Mouse (Mus musculus): ENCODE data around the gene Adpgk. TPM values are rescaled to one million over a fixed set of nuclear protein-coding genes. Genes with fewer than 3 reads are reported as not detected.

The Adpgk gene
- total RNA-seq (2021): 10 to 100 TPM; 16.2 to 16.3 TPM
- long read RNA-seq, experiment 1, transcript Adpgk-201 (7 exons, 2,464 nt): major isoform, 11 of 22 reads
- long read RNA-seq, experiment 1, partial matches to known transcripts: 1 of 22 reads
- long read RNA-seq, experiment 1, other reads (novel, unspliced or antisense): 6 of 22 reads
- long read RNA-seq, experiment 2, full-length matches to known transcripts: 12 of 16 reads
- long read RNA-seq, experiment 2, partial matches to known transcripts: 2 of 16 reads
- long read RNA-seq, experiment 2, other reads (novel, unspliced or antisense): 2 of 16 reads

GRCm38 (mm10) chr9:59290957-59291687, at the start of gene Adpgk:
Gene Adpgk, plus strand, starts transcription at chr9:59291558.
- DNase-seq (ENCODE audit: extremely low spot score in 1 of 2, low spot score in 2 of 2): peak; percentile 99
- intact Hi-C loops (cut with DNase I): loop anchor here (1.0 kb wide), 1 partner anchor 195 kb away; the partner anchor contains the start of gene Arih1
- H3K4me3 ChIP-seq: peak within 1 kb of the TSS; percentile 64
- TF ChIP-seq CTCF (IDR thresholded peaks at IDR 0.05): peak; percentile 45
- H3K27ac ChIP-seq: peak within 1 kb of the TSS; percentile 86

- no peak overlapping the region for H3K4me3 ChIP-seq
- intact Hi-C loops (cut with DNase I): no loop called here
- TF ChIP-seq CTCF (IDR thresholded peaks at IDR 0.05): no peak
- no peak overlapping the region for H3K27ac ChIP-seq
- no peak for DNase-seq (ENCODE audit: extremely low spot score in 1 of 2, low spot score in 2 of 2)
These were observed 46.2 kb upstream of the Adpgk start for GRCm38 (mm10) chr9:59245181-59245580.

- Histone ChIP-seq H3K27ac (no peak overlapping the region), H3K4me3 (no peak overlapping the region)
- no peak for TF ChIP-seq CTCF (IDR thresholded peaks at IDR 0.05)
- intact Hi-C loops (cut with DNase I): no loop called here
- no peak for DNase-seq (ENCODE audit: extremely low spot score in 1 of 2, low spot score in 2 of 2)
These were observed 44.8 kb upstream of the Adpgk start for GRCm38 (mm10) chr9:59246456-59247029.

GRCm38 (mm10) chr9:59249359-59249758, 42.0 kb upstream of the Adpgk start:
- intact Hi-C loops (cut with DNase I): no loop called here
- H3K27ac ChIP-seq: no peak overlapping the region
- peak; percentile 28 for TF ChIP-seq CTCF (IDR thresholded peaks at IDR 0.05)

GRCm38 (mm10) chr9:59250272-59250671, 41.1 kb upstream of the Adpgk start:
- Histone ChIP-seq H3K27ac (no peak overlapping the region), H3K4me3 (no peak overlapping the region)
- intact Hi-C loops (cut with DNase I): no loop called here
- DNase-seq (ENCODE audit: extremely low spot score in 1 of 2, low spot score in 2 of 2): no peak
- TF ChIP-seq CTCF (IDR thresholded peaks at IDR 0.05): peak; percentile 36

More at GRCm38 (mm10) chr9:59249359-59249758, 42.0 kb upstream of the Adpgk start:
- no peak for DNase-seq (ENCODE audit: extremely low spot score in 1 of 2, low spot score in 2 of 2)
- no peak overlapping the region for H3K4me3 ChIP-seq

- no peak for DNase-seq (ENCODE audit: extremely low spot score in 1 of 2, low spot score in 2 of 2)
- H3K4me3 ChIP-seq: no peak overlapping the region
- intact Hi-C loops (cut with DNase I): no loop called here
- no peak overlapping the region for H3K27ac ChIP-seq
- no peak for TF ChIP-seq CTCF (IDR thresholded peaks at IDR 0.05)
These were observed 36.5 kb upstream of the Adpgk start for GRCm38 (mm10) chr9:59254716-59255421.

GRCm38 (mm10) chr9:59259806-59260454, 31.4 kb upstream of the Adpgk start:
- intact Hi-C loops (cut with DNase I): no loop called here
- Histone ChIP-seq H3K27ac (no peak overlapping the region), H3K4me3 (no peak overlapping the region)
- DNase-seq (ENCODE audit: extremely low spot score in 1 of 2, low spot score in 2 of 2): no peak
- TF ChIP-seq CTCF (IDR thresholded peaks at IDR 0.05): no peak

- DNase-seq (ENCODE audit: extremely low spot score in 1 of 2, low spot score in 2 of 2): no peak
- TF ChIP-seq CTCF (IDR thresholded peaks at IDR 0.05): peak; percentile 62
- H3K27ac ChIP-seq: no peak overlapping the region
- no peak overlapping the region for H3K4me3 ChIP-seq
- intact Hi-C loops (cut with DNase I): no loop called here
These were observed 25.0 kb upstream of the Adpgk start for GRCm38 (mm10) chr9:59266332-59266731.

GRCm38 (mm10) chr9:59269728-59270127, 21.6 kb upstream of the Adpgk start:
- intact Hi-C loops (cut with DNase I): no loop called here
- peak; percentile 62 to 65 for DNase-seq (ENCODE audit: extremely low spot score in 1 of 2, low spot score in 2 of 2)
- Histone ChIP-seq H3K27ac (no peak overlapping the region), H3K4me3 (no peak overlapping the region)
- TF ChIP-seq CTCF (IDR thresholded peaks at IDR 0.05): peak; percentile 71

- no peak for TF ChIP-seq CTCF (IDR thresholded peaks at IDR 0.05)
- intact Hi-C loops (cut with DNase I): no loop called here
- Histone ChIP-seq H3K27ac (no peak overlapping the region), H3K4me3 (no peak overlapping the region)
- DNase-seq (ENCODE audit: extremely low spot score in 1 of 2, low spot score in 2 of 2): no peak
These were observed 20.3 kb upstream of the Adpgk start for GRCm38 (mm10) chr9:59271081-59271480.

GRCm38 (mm10) chr9:59271711-59272110, 19.6 kb upstream of the Adpgk start:
- intact Hi-C loops (cut with DNase I): no loop called here
- DNase-seq (ENCODE audit: extremely low spot score in 1 of 2, low spot score in 2 of 2): no peak

More at GRCm38 (mm10) chr9:59271711-59272110, 19.6 kb upstream of the Adpgk start:
- TF ChIP-seq CTCF (IDR thresholded peaks at IDR 0.05): no peak
- no peak overlapping the region for H3K27ac ChIP-seq
- no peak overlapping the region for H3K4me3 ChIP-seq

Data from left cerebral cortex, adult 2 months (tissue).